Mouse (Mus musculus) embryonic facial prominence, embryonic 11.5 days (tissue): ENCODE results near the gene Ncapg. TPM values are rescaled to one million over a fixed set of nuclear protein-coding genes. Genes with fewer than 3 reads are reported as not detected.

ENCODE experiments used
- ATAC-seq: fragments of 200-750 bp; cut with Nextera tagmentation; replicated peaks from 2 replicates; pipeline ENCODE4 v1.8.0; 2017; ENCODE audit warnings: low read depth; ENCODE audit not compliant: insufficient number of reproducible peaks, low FRiP score, low TSS enrichment
- DNase-seq: peaks from one replicate; pipeline ENCODE4 v3.0.0-alpha.2; 2015; ENCODE audit warnings: low spot score
- H3K27ac ChIP-seq: fragments of 300-500 bp; sonication (generic); replicated peaks from 2 replicates; pipeline ENCODE4 v1.5.1; 2014; ENCODE audit warnings: mild to moderate bottlenecking, low read depth, low read length, control low read depth
- H3K27me3 ChIP-seq: fragments of 300-500 bp; sonication (generic); 2 replicates; pipeline ENCODE4 v1.6.1; 2014; ENCODE audit warnings: mild to moderate bottlenecking, low read length, moderate library complexity, mixed read lengths; ENCODE audit not compliant: control insufficient read depth, insufficient read depth
- H3K36me3 ChIP-seq: fragments of 300-500 bp; sonication (generic); replicated peaks from 2 replicates; pipeline ENCODE4 v1.6.1; 2014; ENCODE audit warnings: low read depth, mild to moderate bottlenecking, low read length, moderate library complexity, mixed read lengths; ENCODE audit not compliant: control insufficient read depth, insufficient read depth
- H3K4me1 ChIP-seq: fragments of 300-500 bp; sonication (generic); 2 replicates; pipeline ENCODE4 v1.6.1; 2014; ENCODE audit warnings: low read length, mixed read lengths; ENCODE audit not compliant: control insufficient read depth, insufficient read depth
- H3K4me2 ChIP-seq: fragments of 300-500 bp; sonication (generic); 2 replicates; pipeline ENCODE4 v1.6.1; 2014; ENCODE audit warnings: low read depth, mild to moderate bottlenecking, control low read depth, low read length, moderate library complexity
- H3K4me3 ChIP-seq: fragments of 300-500 bp; sonication (generic); 2 replicates; pipeline ENCODE4 v1.5.1; 2014; ENCODE audit warnings: low read depth, low read length, control low read depth
- H3K9ac ChIP-seq: fragments of 300-500 bp; sonication (generic); replicated peaks from 2 replicates; pipeline ENCODE4 v1.6.1; 2014; ENCODE audit warnings: mild to moderate bottlenecking, control low read depth, low read length
- H3K9me3 ChIP-seq: fragments of 300-500 bp; sonication (generic); replicated peaks from 2 replicates; pipeline ENCODE4 v1.6.1; 2016; ENCODE audit warnings: mild to moderate bottlenecking, low read length, inconsistent platforms, mixed read lengths; ENCODE audit not compliant: control insufficient read depth
- WGBS: fragments of 180-500 bp; shearing (Covaris S2); extraction: QIAGEN DNeasy Blood & Tissue Kit; methylation state at CpG from one replicate; pipeline ENCODE4 v1.1.7; 2014; 5-methylcytosine and 5-hydroxymethylcytosine counted together
- polyA plus RNA-seq: library from polyadenylated mRNA; unstranded; fragments of >200 nt; fragmentation: Nextera tagmentation; extraction: Ambion mirVana; gene quantifications from 2 replicates; pipeline ENCODE4 v1.2.1, GENCODE M21; 2014

Ncapg gene
- polyA plus RNA-seq, result 86.9 and 101 TPM in 2 replicates

DNA sequence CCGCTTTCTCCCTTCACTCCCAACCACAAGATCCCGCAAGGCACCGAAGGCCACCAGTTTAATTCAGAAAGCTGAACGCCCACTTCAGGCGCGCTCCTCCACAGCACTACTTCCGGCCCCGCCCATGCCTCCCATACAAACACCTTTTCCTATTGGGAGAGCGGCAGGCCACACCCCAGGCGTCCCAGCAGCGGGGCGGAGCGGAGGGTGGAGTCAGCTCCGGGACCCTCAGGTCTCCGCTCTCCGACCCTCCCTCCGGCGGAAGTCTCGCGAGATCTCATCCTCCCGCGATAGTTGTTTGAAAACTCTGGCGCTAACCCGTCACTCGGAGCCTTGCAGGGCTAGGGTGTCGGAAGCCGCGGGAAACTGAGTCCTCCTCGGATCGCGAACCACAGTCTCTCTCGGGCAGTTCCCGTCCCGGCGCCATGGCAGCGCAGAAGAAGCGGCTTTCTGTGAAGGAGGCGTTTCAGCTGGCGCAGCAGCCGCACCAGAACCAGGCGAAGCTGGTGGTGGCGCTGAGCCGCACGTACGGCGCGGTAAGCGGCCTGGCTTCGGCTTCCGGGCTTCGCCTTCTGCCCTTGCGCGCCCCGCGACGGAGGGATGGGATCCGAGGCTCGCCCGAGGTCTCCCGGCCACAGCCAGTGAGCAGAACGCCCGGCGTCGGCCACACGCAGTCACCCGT is at the start of gene Ncapg:
TSS of gene Ncapg (plus strand) at position 322 of the 682 bp plus-strand sequence.
- Histone ChIP-seq H3K4me2 (peak within 1 kb of the TSS; percentile 85), H3K27ac (peak within 1 kb of the TSS; percentile 90), H3K27me3 (no peaks in the 10 kb centered on the region), H3K4me1 (no peaks in the 10 kb centered on the region), H3K9me3 (no peaks in the 10 kb centered on the region), H3K4me3 (peak within 1 kb of the TSS; percentile 81), H3K9ac (peak within 1 kb of the TSS; percentile 92), H3K36me3 (no peaks in the 10 kb centered on the region)
- ATAC-seq (peak; percentile 100), DNase-seq (peak; percentile 100)
- under 1% methylated on average over 66 of the region's 66 CpGs for WGBS

DNA sequence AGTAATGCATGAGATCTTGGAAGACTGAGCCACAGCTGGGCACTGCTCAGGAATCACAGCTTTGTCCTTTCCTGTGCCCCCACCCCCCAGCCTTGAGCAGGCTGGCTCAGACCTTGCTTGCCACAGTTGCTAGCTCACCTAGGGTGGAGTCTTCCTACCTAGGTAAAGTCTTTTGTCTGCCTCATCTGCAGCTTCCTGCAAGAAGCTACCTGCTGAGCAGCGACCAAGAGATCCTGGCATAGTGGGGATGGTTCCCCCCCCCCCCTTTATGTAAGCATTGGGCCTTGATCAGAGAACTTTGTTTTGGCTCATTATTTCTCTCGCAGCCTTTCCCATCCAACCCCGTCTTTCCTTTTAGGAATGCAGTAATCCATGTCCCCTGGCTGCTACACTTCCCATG is 48.2 kb upstream of the Ncapg start:
- Histone ChIP-seq H3K4me2 (no peak overlapping the region), H3K9me3 (no peaks in the 10 kb centered on the region), H3K9ac (no peak overlapping the region), H3K4me3 (no peak overlapping the region), H3K27ac (no peak overlapping the region), H3K36me3 (no peaks in the 10 kb centered on the region), H3K4me1 (no peaks in the 10 kb centered on the region), H3K27me3 (no peaks in the 10 kb centered on the region)
- ATAC-seq (no peak), DNase-seq (no peak)
- WGBS, result 35% methylated on average over 3 of the region's 3 CpGs

DNA sequence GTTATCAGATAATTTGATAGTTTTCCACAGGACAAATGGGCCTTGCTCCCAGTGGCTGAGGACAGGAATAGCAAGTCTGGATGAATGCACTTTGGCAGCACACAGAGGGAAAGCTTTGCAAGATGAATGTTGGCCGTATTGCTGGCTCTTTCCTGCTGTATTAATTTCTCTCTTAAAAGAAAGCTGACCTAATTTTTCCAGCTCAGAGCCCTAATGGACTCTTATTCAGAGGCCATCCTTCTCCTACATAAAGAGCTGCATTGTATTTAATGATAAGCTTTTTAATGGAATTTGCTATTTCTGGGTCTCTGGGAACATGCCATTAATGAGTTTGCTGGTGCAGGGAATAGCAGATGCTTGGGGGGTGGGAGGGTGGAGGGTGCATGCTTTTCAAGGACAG is 41.9 kb upstream of the Ncapg start:
- Histone ChIP-seq H3K27ac (no peak overlapping the region), H3K4me1 (no peaks in the 10 kb centered on the region), H3K27me3 (no peaks in the 10 kb centered on the region), H3K9me3 (no peaks in the 10 kb centered on the region), H3K4me3 (no peak overlapping the region), H3K4me2 (no peak overlapping the region), H3K36me3 (no peaks in the 10 kb centered on the region), H3K9ac (no peak overlapping the region)
- no peak for ATAC-seq
- DNase-seq, result no peak
- 71% methylated on average over 1 of the region's 1 CpGs for WGBS

DNA sequence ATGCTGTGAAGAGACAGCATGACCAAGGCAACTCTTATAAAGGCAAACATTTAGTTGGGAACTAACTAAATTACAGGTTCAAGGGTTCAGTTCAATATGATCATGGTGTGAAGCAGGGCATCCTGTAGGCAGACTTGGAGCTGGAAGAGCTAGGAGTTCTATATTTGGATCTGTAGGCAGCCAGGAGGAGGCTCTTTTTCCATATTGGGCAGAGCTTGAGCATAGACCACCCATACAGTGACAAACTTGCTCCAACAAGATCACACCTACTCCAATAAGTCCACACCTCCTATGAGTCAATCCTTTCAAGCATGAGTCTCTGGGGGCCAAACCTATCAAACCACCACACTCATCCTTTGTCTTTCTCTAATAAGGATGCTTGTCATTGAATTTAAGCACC is 40.2 kb upstream of the Ncapg start:
- no peak overlapping the region for H3K27ac ChIP-seq
- H3K36me3 ChIP-seq, result no peaks in the 10 kb centered on the region
- H3K4me3 ChIP-seq, result no peak overlapping the region
- no peaks in the 10 kb centered on the region for H3K9me3 ChIP-seq
- H3K9ac ChIP-seq, result no peak overlapping the region
- no peak for ATAC-seq
- no peak overlapping the region for H3K4me2 ChIP-seq
- DNase-seq, result no peak
- H3K27me3 ChIP-seq, result no peaks in the 10 kb centered on the region
- no peaks in the 10 kb centered on the region for H3K4me1 ChIP-seq

DNA sequence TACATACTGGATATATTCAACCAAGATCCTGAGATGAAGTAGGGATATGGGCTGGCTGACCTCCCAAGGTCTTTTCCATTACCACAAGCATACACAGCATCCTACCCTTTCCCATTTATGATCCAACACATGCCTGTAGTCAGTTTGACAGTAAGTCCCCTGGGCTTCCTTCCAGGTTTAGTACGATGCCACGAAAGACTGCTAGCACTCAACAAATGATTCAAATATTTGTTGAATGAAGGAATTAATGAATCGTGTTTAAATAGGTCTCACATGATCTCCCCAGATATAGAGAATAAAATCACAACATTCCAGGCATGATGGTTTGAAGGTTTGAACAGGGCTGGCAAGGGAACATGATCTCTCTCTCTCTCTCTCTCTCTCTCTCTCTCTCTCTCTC is 31.3 kb upstream of the Ncapg start:
- DNase-seq (no peak), ATAC-seq (no peak)
- Histone ChIP-seq H3K9me3 (no peaks in the 10 kb centered on the region), H3K27ac (no peak overlapping the region), H3K4me1 (peaks cover 3% of the 10 kb centered on the region), H3K4me2 (no peak overlapping the region), H3K27me3 (peaks cover 7% of the 10 kb centered on the region; the same call in 1 of the 2 replicates), H3K9ac (no peak overlapping the region), H3K36me3 (no peaks in the 10 kb centered on the region), H3K4me3 (no peak overlapping the region)
- WGBS, result 51% methylated on average over 3 of the region's 3 CpGs

DNA sequence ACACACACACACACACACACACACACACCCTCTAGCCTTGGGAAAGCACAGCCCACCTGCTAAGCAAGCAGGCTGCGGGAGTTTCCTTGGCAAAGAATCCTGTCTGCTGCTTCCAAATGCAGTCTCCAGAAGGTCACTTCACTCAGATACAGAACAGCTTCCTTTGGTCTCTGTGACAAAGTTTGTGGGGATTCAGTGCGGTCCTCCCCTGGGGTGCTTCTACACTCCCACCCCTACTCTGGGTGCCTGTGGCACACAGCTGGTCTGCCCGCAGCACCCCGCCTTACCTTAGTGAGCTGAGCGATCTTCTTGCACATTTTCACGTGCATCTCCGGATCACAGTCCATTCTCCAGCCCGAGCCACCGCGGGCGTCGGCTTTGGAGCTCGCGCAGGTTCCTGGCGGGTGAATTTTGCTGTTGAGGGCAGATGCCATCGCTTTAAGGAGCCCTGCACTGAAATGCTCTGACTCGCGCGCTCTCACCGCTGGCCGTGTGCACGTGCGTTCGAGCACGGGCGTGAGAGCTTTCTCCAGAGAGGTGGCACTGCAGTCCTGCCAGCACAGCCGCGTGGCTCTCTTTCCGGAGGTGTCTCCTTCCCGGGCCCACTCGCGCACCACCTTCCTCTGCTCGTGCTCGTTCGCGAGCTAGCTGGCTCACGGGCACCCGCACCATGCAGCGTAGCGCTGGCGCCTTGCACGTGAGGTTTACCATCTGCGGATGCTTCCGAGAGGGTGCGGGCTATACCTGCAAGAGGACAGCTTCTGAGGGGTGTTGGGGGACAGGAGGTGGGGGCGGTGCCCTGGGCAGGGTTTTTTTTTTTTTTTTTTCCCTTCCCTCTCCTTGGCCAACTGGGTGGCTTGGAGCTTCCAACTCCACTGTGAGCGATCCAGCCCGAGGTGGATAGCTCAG is 30.7 kb upstream of the Ncapg start, which contains the start of gene Fam184b:
TSS of gene Fam184b (minus strand) at position 809 of the 909 bp plus-strand sequence.
- peaks cover 7% of the 10 kb centered on the region; the same call in 1 of the 2 replicates for H3K27me3 ChIP-seq
- WGBS, result under 1% methylated on average over 48 of the region's 48 CpGs
- H3K4me3 ChIP-seq, result peak within 1 kb of the TSS; percentile 64
- ATAC-seq (peak; percentile 87), DNase-seq (peak; percentile 57)
- peak within 1 kb of the TSS; percentile 93 for H3K4me2 ChIP-seq
- peak within 1 kb of the TSS; percentile 57 for H3K9ac ChIP-seq
- H3K4me1 ChIP-seq, result peaks cover 3% of the 10 kb centered on the region
- no peaks in the 10 kb centered on the region for H3K36me3 ChIP-seq
- no peaks in the 10 kb centered on the region for H3K9me3 ChIP-seq
- no peak within 1 kb of the TSS for H3K27ac ChIP-seq

DNA sequence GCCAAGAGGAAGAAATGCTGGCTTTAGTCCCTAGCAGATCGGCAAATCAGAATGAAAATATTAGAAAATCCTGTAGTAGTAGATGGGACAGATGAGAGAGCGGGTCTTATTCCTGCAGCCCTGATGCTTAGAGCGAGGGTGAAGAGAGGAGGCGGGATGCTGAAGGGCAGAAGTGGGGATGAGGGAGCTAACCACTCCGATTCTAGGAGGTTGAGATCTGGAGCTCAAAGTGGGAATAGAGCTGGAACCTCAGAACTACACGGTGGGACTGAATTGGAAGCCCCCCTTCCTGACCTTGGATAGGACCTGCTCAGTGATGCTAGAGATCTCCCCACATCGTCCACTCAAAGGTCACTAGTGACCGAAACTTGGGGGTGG is 30.0 kb upstream of the Ncapg start:
- no peaks in the 10 kb centered on the region for H3K9me3 ChIP-seq
- WGBS, result 2% methylated on average over 8 of the region's 8 CpGs
- H3K4me1 ChIP-seq, result peaks cover 3% of the 10 kb centered on the region
- H3K9ac ChIP-seq, result peak overlapping the region; percentile 57
- no peak overlapping the region for H3K27ac ChIP-seq
- no peaks in the 10 kb centered on the region for H3K36me3 ChIP-seq
- peak overlapping the region; percentile 93 for H3K4me2 ChIP-seq
- peak; percentile 34 for DNase-seq
- peak overlapping the region; percentile 64 for H3K4me3 ChIP-seq
- peaks cover 7% of the 10 kb centered on the region; the same call in 1 of the 2 replicates for H3K27me3 ChIP-seq
- peak; percentile 34; the same call in 1 of the 2 replicates for ATAC-seq
